Mouse (Mus musculus) hindbrain, embryonic 15.5 days (tissue): ENCODE results near the gene Hpcal1. TPM values are rescaled to one million over a fixed set of nuclear protein-coding genes. Genes with fewer than 3 reads are reported as not detected.

Experiments used
- ATAC-seq: fragments of 200-750 bp; cut with Nextera tagmentation; 2 replicates; pipeline ENCODE4 v1.8.0; 2017; ENCODE audit warnings: low read depth, moderate number of reproducible peaks, moderate TSS enrichment; ENCODE audit not compliant: low FRiP score
- H3K27ac ChIP-seq: fragments of 300-500 bp; sonication (generic); replicated peaks from 2 replicates; pipeline ENCODE4 v1.5.1; 2015; ENCODE audit warnings: mild to moderate bottlenecking, inconsistent platforms
- H3K27me3 ChIP-seq: fragments of 300-500 bp; sonication (generic); 2 replicates; pipeline ENCODE4 v1.6.1; 2015; ENCODE audit warnings: control low read depth, inconsistent platforms
- H3K36me3 ChIP-seq: fragments of 300-500 bp; sonication (generic); 2 replicates; pipeline ENCODE4 v1.6.1; 2015; ENCODE audit warnings: control low read depth, inconsistent platforms
- H3K4me1 ChIP-seq: fragments of 300-500 bp; sonication (generic); replicated peaks from 2 replicates; pipeline ENCODE4 v1.6.1; 2015; ENCODE audit warnings: control low read depth, inconsistent platforms
- H3K4me2 ChIP-seq: fragments of 300-500 bp; sonication (generic); 2 replicates; pipeline ENCODE4 v1.6.1; 2015; ENCODE audit warnings: moderate library complexity, mild to moderate bottlenecking, inconsistent platforms
- H3K4me3 ChIP-seq: fragments of 300-500 bp; sonication (generic); 2 replicates; pipeline ENCODE4 v1.5.1; 2015; ENCODE audit warnings: mild to moderate bottlenecking, inconsistent platforms
- H3K9ac ChIP-seq: fragments of 300-500 bp; sonication (generic); 2 replicates; pipeline ENCODE4 v1.6.1; 2015; ENCODE audit warnings: inconsistent platforms
- H3K9me3 ChIP-seq: fragments of 300-500 bp; sonication (generic); 2 replicates; pipeline ENCODE4 v1.6.1; 2016; ENCODE audit warnings: control low read depth, inconsistent platforms
- WGBS: fragments of 180-500 bp; shearing (Covaris S2); methylation state at CpG from one replicate; pipeline ENCODE4 v1.1.7; 2015; 5-methylcytosine and 5-hydroxymethylcytosine counted together
- polyA plus RNA-seq: library from polyadenylated mRNA; unstranded; fragments of >200 nt; fragmentation: Nextera tagmentation; extraction: Ambion mirVana; gene quantifications from 2 replicates; pipeline ENCODE4 v1.2.1, GENCODE M21; 2015

The Hpcal1 gene
- 128 and 129 TPM in 2 replicates for polyA plus RNA-seq

DNA sequence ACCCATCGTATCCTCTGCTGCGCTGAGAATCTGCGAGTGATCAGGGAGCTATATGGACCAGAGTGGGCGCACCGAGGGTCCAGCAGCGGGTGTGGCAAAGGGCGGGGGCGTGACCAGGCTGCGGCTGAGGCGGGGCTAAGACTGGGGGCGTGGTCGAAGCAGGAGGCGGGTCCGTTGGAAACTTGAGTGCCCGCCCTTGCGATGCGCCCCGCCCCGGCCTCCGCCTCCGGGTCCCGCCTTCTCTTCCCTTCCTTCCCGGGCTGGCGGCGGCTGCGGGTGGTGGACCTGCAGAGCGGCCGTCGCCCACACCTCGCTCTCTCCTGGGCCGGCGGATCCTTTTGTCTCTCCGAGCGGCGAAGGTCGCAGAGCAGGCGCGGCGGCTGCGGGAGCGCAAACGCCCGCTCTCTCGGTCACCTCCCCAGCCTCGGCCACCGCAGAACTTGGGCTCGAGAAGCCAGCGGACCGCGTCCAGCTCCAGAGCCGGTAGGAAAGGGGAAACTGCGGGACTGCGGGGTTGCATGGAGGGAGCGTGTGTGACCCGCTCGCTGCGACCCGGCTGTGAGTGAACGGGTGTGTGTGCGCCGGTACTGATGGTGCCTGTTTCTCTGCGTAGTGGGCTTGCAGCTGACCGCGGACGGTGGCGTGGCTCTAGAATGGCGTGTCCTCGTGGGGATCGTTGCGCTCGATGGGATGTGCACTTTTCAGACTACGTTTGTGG lies at the start of gene Hpcal1:
Gene Hpcal1 (plus strand): TSS at position 293 of the 718 bp plus-strand sequence.
- under 1% methylated on average over 66 of the region's 72 CpGs for WGBS
- H3K27me3 ChIP-seq = no peaks in the 10 kb centered on the region
- H3K27ac ChIP-seq = peak within 1 kb of the TSS; percentile 71
- H3K4me2 ChIP-seq = peak within 1 kb of the TSS; percentile 97
- peak; percentile 90 for ATAC-seq
- peak within 1 kb of the TSS; percentile 64 for H3K4me3 ChIP-seq
- no peaks in the 10 kb centered on the region for H3K9me3 ChIP-seq
- peaks cover 27% of the 10 kb centered on the region for H3K4me1 ChIP-seq
- no peaks in the 10 kb centered on the region for H3K36me3 ChIP-seq
- H3K9ac ChIP-seq = peak within 1 kb of the TSS; percentile 59

DNA sequence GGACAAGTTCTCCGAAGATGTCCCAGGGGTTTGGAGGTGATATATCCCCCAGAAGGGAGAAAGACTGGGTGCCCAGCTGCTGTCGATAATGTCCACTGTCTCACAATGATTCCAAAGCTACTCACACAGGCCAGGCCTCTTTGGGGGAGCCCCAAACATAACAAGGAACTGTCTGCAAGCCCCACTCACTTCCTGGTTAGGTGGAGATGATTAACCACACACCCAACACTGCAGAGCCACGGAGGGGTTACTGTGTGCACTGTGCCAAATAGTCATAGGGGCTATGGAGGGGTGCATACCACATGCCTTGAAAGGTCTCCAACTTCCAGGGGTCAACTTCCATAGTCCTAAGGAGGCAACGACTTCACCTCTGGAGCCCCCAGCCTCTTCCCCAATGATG lies 49.4 kb upstream of the Hpcal1 start:
- no peak overlapping the region for H3K9ac ChIP-seq
- H3K27ac ChIP-seq = no peak overlapping the region
- no peaks in the 10 kb centered on the region for H3K36me3 ChIP-seq
- no peaks in the 10 kb centered on the region for H3K27me3 ChIP-seq
- 86% methylated on average over 4 of the region's 4 CpGs for WGBS
- H3K4me2 ChIP-seq = no peak overlapping the region
- no peak for ATAC-seq
- 0 out of 2 replicates have a peak, but pooled peaks cover 9% of the 10 kb centered on the region for H3K4me1 ChIP-seq
- H3K4me3 ChIP-seq = no peak overlapping the region
- H3K9me3 ChIP-seq = no peaks in the 10 kb centered on the region

DNA sequence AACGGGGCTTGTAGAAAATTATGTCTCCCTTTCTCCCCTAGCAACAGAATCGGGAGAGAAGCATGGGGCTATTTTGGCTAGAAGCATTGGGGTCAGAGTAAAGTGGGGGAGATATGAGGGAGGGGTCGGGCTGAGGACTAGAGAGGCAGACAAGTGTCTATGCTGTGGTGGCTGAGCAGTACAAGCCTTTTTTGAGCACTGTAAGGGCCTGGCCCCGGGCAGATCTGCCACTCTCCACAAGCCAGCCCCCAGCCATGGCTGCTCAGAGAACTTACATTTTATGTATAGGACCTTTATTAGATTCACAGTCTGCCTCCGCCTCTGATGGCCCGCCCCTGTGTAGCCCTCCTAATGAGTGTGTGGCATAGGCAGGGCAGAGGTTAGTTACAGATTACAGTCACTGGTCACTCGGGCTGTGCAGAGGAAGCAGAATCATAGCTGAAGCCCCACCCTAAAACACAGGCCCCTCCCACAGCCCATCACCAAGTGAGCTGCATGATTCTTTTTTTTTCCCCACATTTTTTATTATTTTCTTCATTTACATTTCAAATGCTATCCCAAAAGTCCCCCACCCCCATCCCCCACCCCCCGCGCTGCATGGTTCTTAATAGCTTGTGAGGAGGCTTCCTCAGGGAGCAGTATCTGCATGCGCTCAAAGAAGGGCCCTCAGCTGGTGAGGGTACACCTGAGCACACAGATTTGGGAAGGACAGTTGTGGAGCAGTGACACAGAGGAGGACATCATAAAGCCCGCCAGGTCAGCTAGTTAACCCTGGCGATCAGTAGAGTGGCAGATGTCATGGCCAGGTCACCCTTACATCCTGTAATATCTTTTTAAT lies 46.1 kb upstream of the Hpcal1 start:
- Histone ChIP-seq H3K27me3 (no peaks in the 10 kb centered on the region), H3K36me3 (no peaks in the 10 kb centered on the region), H3K9me3 (no peaks in the 10 kb centered on the region), H3K4me1 (0 out of 2 replicates have a peak, but pooled peaks cover 9% of the 10 kb centered on the region), H3K4me3 (no peak overlapping the region), H3K27ac (no peak overlapping the region), H3K4me2 (no peak overlapping the region), H3K9ac (no peak overlapping the region)
- ATAC-seq = peak; percentile 50; the same call in 1 of the 2 replicates
- WGBS = 68% methylated on average over 12 of the region's 12 CpGs

DNA sequence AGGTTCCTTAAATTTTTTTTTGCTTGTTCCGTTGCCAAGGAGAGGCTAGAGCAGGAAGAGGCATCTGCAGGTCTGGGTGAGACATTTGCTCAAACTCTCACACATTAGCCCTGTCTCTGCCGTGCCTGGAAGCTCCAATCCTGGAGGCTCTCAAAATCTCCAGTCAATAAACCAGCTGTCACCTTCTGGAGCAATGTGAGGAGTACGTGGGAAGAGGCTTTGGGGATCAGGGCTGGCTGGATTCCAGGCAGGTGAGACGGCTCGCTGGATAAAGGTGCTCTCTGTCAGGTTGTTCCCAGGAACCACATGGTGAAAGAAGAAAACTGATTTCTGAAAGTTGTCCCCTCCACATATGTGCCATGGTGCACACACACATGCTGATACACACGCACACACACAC lies 44.2 kb upstream of the Hpcal1 start:
- WGBS = 67% methylated on average over 6 of the region's 6 CpGs
- H3K36me3 ChIP-seq = no peaks in the 10 kb centered on the region
- H3K9ac ChIP-seq = no peak overlapping the region
- no peak overlapping the region for H3K4me3 ChIP-seq
- H3K27ac ChIP-seq = no peak overlapping the region
- H3K27me3 ChIP-seq = no peaks in the 10 kb centered on the region
- H3K9me3 ChIP-seq = no peaks in the 10 kb centered on the region
- H3K4me2 ChIP-seq = no peak overlapping the region
- ATAC-seq = no peak
- 0 out of 2 replicates have a peak, but pooled peaks cover 13% of the 10 kb centered on the region for H3K4me1 ChIP-seq

DNA sequence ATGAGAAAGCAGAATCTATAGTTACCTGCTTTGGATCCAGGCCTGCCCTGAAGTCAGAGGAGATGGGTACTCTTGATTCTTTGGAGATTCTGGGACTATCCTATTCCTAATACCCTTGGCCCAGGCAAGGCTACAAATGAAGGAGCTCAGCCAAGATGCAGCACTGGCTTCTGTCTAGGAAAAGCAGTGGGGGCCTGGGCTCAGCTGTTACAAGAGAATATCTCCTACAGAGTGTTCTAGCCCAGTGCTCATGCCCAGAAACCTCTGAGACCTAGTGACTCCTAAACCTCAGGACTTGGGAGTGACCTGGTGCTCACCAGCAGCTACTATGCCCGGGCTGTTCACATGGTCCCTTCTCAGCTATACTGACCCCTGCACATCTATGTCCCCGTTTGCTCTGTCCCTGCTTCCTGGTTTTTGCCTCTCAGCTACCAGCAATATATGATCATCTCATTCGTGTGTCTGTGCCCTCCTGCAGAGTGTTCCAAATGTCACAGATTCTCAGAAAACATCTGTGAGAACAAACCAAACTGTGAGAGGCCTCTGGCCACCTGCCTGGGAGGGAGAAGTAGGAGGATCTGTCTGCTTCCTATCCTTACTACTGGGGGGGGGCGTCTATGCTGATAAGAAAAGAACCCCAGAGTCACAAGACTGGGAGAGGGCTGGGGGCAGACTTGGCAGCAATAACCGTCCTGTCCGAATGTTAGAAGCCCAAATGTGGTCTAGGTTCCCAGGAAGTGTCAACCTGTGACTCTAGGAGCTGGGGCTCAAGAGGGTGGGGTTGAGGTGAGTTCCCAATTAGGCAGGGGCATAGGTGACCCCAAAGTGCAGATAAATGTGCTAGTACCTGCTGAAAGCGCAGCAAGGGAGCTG lies 39.2 kb upstream of the Hpcal1 start:
- Histone ChIP-seq H3K4me3 (no peak overlapping the region), H3K9me3 (no peaks in the 10 kb centered on the region), H3K27ac (peak overlapping the region; percentile 54), H3K36me3 (no peaks in the 10 kb centered on the region), H3K4me1 (peaks cover 11% of the 10 kb centered on the region), H3K9ac (no peak overlapping the region), H3K4me2 (no peak overlapping the region), H3K27me3 (no peaks in the 10 kb centered on the region)
- no peak for ATAC-seq
- 68% methylated on average over 7 of the region's 7 CpGs for WGBS

DNA sequence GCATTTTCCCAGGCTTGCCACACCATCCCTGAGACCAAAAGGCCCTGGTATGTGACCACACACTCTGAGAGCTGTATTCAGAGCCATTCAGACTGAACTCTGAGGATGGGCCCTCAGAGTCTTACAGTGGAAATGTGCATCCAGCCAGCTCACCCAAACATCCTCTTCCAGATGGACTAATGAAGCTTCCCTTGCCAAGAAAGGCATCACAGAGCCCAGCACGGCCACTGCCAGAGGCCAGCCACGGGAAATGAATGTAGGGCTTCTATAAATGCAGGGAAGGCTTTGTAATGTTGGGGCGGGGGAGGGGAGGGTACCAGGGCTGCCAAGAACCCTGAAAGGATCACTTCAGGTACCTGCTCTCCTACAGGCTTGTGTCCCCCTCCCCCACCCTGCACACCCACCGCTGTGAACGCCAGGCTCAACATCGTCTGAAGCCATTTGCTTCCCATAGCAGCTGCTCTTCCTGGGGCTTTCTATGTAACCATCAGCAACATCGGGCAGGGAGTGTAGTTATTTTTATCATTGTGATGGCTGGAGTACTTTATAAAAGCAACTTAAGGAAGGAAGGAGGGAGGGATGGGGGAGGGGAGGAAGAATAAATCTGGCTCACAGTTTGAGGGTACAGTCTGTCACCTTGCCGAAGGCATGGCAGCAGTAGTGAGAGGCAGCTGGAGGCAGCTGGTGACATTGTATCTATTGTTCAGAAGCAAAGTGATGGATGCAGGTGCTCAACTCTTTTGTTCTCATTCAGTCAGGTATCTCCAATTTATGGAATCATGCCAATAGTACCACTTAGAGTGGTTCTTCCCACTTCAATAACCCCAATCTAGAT lies 38.2 kb upstream of the Hpcal1 start:
- ATAC-seq = peak; percentile 52

DNA sequence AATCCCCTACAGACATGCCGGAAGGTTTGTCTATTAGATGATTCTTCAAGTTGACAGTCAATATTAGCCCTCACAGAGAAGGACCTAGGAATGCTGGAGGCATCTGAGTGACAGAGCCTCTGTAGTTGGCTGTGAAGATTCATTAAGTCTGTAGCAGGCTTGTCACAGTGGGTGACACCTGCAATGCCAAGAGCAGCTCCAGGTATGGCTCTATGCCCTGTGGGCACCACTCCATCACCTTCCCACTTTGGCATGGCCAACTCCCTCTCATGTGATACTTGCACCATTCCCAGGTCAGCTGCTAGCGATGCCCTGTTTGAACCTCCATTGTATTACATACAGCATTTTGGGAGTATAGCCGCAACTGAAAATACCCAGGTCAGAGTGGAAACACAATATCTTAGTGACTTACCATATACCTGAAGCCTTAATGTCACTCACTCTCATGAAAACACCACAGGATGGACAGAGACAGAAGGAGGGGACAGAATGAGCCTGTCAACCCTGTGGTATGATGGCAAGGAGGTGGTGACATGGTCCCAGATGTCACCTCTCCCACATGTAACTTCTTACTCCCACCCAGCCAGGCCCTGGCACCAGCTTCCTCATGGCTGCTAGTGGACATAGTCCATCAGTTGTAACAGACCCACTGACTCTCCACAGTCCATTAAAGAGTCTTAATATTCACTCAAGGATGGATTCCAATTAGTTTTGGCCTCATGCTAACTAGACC lies 37.4 kb upstream of the Hpcal1 start:
- Histone ChIP-seq H3K9me3 (no peaks in the 10 kb centered on the region), H3K9ac (no peak overlapping the region)
- no peak for ATAC-seq

More for the DNA sequence above, 38.2 kb upstream of the Hpcal1 start:
- Histone ChIP-seq H3K9me3 (no peaks in the 10 kb centered on the region), H3K4me3 (no peak overlapping the region), H3K36me3 (no peaks in the 10 kb centered on the region), H3K4me1 (peaks cover 11% of the 10 kb centered on the region), H3K27me3 (no peaks in the 10 kb centered on the region), H3K4me2 (no peak overlapping the region), H3K9ac (no peak overlapping the region), H3K27ac (peak overlapping the region; percentile 54)
- WGBS = 45% methylated on average over 8 of the region's 8 CpGs

DNA sequence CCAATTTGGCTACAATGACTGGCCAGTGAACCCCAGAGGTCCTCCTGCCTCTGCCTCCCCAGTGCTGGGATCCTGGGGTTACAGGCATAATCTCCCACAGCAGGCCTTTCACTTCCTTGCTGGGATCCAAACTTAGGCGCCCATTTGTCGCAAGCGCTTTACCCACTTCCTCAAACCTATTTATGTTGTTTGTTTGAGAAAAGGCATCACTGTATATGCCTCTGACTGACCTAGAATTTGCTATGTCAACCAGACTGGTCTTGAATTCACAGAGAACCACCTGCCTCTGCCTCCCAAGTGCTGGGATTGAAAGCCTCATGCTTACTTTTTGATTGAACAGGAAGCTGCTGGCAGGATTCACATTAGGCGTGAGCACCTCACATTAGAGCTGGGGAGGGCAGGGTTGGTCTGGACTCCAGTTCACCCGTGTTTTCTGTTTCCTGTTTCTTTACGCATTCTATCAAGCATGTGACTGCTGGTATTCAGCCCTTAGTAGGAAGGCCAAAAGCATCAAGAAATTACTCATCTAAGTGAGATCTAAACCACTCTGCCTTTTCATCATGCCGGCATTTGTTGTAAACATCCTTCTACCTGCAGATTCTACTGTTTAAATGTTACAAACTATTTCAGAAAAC lies 33.0 kb upstream of the Hpcal1 start:
- no peak overlapping the region for H3K9ac ChIP-seq
- H3K4me1 ChIP-seq = no peaks in the 10 kb centered on the region
- H3K27ac ChIP-seq = no peak overlapping the region
- H3K4me3 ChIP-seq = no peak overlapping the region
- H3K4me2 ChIP-seq = no peak overlapping the region
- WGBS = 95% methylated on average over 7 of the region's 7 CpGs
- H3K36me3 ChIP-seq = no peaks in the 10 kb centered on the region
- no peaks in the 10 kb centered on the region for H3K9me3 ChIP-seq
- H3K27me3 ChIP-seq = no peaks in the 10 kb centered on the region
- no peak for ATAC-seq

More for the DNA sequence above, 37.4 kb upstream of the Hpcal1 start:
- H3K27ac ChIP-seq = peak overlapping the region; percentile 54; the same call in 1 of the 2 replicates
- H3K4me2 ChIP-seq = no peak overlapping the region
- no peaks in the 10 kb centered on the region for H3K36me3 ChIP-seq
- WGBS = 89% methylated on average over 3 of the region's 3 CpGs
- peaks cover 11% of the 10 kb centered on the region for H3K4me1 ChIP-seq
- H3K4me3 ChIP-seq = no peak overlapping the region
- no peaks in the 10 kb centered on the region for H3K27me3 ChIP-seq

DNA sequence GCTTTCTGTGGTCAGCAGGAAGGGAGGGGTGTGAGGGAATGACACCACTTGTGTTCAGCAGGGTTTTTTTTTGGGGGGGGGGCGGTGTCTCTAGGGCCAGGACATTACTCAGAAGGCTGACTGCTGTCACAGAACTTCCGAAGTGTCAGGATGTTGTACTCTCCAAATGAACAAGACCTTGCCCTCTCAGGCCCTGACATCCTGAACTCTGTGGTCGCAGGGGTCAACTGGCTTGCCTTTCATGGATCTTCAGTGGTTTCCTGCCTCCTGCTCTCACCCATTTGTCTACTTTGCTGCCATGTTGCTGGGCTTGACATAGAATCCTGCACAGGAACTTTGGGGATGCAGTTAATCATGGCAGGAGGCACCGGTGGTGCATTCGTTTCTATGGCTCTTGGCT lies 32.1 kb upstream of the Hpcal1 start:
- H3K27ac ChIP-seq = no peak overlapping the region
- no peak overlapping the region for H3K4me3 ChIP-seq
- WGBS = 83% methylated on average over 5 of the region's 5 CpGs
- no peaks in the 10 kb centered on the region for H3K4me1 ChIP-seq
- no peak for ATAC-seq
- no peaks in the 10 kb centered on the region for H3K27me3 ChIP-seq
- H3K4me2 ChIP-seq = no peak overlapping the region
- H3K9ac ChIP-seq = no peak overlapping the region
- H3K36me3 ChIP-seq = no peaks in the 10 kb centered on the region
- H3K9me3 ChIP-seq = no peaks in the 10 kb centered on the region

DNA sequence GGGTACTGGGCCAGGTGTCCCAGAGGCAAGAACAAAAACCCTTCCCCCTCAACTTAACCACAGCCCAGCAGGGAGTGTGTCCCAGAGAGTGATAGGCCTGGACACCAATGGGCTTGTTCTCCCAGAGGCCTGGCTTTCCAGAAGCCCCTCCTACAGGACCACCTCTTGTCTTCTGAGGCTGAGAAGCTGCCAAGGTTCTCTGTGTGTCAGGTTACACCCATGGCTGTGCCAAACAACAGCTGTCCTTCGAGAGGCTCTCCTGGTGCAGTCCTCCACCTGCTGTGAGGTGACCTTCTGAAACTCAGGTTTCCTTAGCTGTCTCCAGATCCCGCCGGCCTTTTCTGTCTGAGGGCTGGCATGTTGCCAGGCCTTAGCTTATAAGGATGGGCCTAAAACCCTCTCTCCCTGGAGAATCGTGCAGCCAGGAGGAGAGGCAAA lies 29.2 kb upstream of the Hpcal1 start:
- H3K27me3 ChIP-seq = no peaks in the 10 kb centered on the region
- no peaks in the 10 kb centered on the region for H3K36me3 ChIP-seq
- no peaks in the 10 kb centered on the region for H3K9me3 ChIP-seq
- H3K4me2 ChIP-seq = no peak overlapping the region
- no peak overlapping the region for H3K4me3 ChIP-seq
- H3K9ac ChIP-seq = no peak overlapping the region
- WGBS = 4% methylated on average over 4 of the region's 4 CpGs
- ATAC-seq = peak; percentile 75
- H3K4me1 ChIP-seq = no peaks in the 10 kb centered on the region
- no peak overlapping the region for H3K27ac ChIP-seq
